Mouse (Mus musculus) thymus, postnatal 14 days (tissue): Measurements from ENCODE around the gene Impdh2.

Source experiments
- DNase-seq: peaks from one replicate; pipeline ENCODE4 v3.0.0; 2021

The Impdh2 gene

GRCm38 (mm10) chr9:108560227-108560841, at the start of gene Impdh2:
Impdh2 (plus strand) TSS chr9:108560286.
- peak; percentile 94 for DNase-seq

GRCm38 (mm10) chr9:108516380-108517251, 43.5 kb upstream of the Impdh2 start, which contains the start of gene Qrich1:
Qrich1 (plus strand) TSS chr9:108516806.
- peak; percentile 97 for DNase-seq

GRCm38 (mm10) chr9:108517253-108517930, 42.7 kb upstream of the Impdh2 start:
- peak; percentile 92 for DNase-seq

- no peak for DNase-seq
Observed at GRCm38 (mm10) chr9:108517931-108518332, 42.2 kb upstream of the Impdh2 start.

- no peak for DNase-seq
Observed at GRCm38 (mm10) chr9:108521604-108522003, 38.5 kb upstream of the Impdh2 start.

GRCm38 (mm10) chr9:108523341-108523740, 36.7 kb upstream of the Impdh2 start:
- no peak for DNase-seq

- no peak for DNase-seq
Observed at GRCm38 (mm10) chr9:108525400-108525799, 34.7 kb upstream of the Impdh2 start.

GRCm38 (mm10) chr9:108530954-108531353, 29.1 kb upstream of the Impdh2 start:
- no peak for DNase-seq

- DNase-seq = no peak
Observed at GRCm38 (mm10) chr9:108531496-108531895, 28.6 kb upstream of the Impdh2 start.

- no peak for DNase-seq
Observed at GRCm38 (mm10) chr9:108540846-108541245, 19.2 kb upstream of the Impdh2 start.

- no peak for DNase-seq
Observed at GRCm38 (mm10) chr9:108545986-108546385, 14.1 kb upstream of the Impdh2 start.

GRCm38 (mm10) chr9:108546875-108547274, 13.2 kb upstream of the Impdh2 start:
- no peak for DNase-seq

- DNase-seq = no peak
Observed at GRCm38 (mm10) chr9:108559169-108559568, 917 bp upstream of the Impdh2 start.

GRCm38 (mm10) chr9:108563671-108564070, 3.6 kb downstream of the Impdh2 start:
- no peak for DNase-seq

- no peak for DNase-seq
Observed at GRCm38 (mm10) chr9:108564131-108564530, 4.0 kb downstream of the Impdh2 start.

- peak; percentile 18 for DNase-seq
Observed at GRCm38 (mm10) chr9:108565881-108566814, 6.1 kb downstream of the Impdh2 start.

GRCm38 (mm10) chr9:108566815-108567776, 7.0 kb downstream of the Impdh2 start, which contains the start of gene Ndufaf3:
Ndufaf3 (minus strand) TSS chr9:108567434.
- peak; percentile 98 for DNase-seq

- peak; percentile 39 for DNase-seq
Observed at GRCm38 (mm10) chr9:108567931-108568419, 7.9 kb downstream of the Impdh2 start.

- DNase-seq = peak; percentile 49
Observed at GRCm38 (mm10) chr9:108568511-108568921, 8.4 kb downstream of the Impdh2 start.

- DNase-seq = peak; percentile 91
Observed at GRCm38 (mm10) chr9:108569381-108570206, 9.5 kb downstream of the Impdh2 start, which contains the start of gene Dalrd3. Dalrd3 (plus strand) TSS chr9:108569886.
